Mouse (Mus musculus) urinary bladder, postnatal 4 days (tissue): ENCODE measurements around the gene Exoc8.

Source experiments
- DNase-seq, 2 experiments: peaks; one replicate each; pipeline ENCODE4 v3.0.0; 2021 to 2022; ENCODE audit warnings: low spot score in 2 of 2

The Exoc8 gene

DNA sequence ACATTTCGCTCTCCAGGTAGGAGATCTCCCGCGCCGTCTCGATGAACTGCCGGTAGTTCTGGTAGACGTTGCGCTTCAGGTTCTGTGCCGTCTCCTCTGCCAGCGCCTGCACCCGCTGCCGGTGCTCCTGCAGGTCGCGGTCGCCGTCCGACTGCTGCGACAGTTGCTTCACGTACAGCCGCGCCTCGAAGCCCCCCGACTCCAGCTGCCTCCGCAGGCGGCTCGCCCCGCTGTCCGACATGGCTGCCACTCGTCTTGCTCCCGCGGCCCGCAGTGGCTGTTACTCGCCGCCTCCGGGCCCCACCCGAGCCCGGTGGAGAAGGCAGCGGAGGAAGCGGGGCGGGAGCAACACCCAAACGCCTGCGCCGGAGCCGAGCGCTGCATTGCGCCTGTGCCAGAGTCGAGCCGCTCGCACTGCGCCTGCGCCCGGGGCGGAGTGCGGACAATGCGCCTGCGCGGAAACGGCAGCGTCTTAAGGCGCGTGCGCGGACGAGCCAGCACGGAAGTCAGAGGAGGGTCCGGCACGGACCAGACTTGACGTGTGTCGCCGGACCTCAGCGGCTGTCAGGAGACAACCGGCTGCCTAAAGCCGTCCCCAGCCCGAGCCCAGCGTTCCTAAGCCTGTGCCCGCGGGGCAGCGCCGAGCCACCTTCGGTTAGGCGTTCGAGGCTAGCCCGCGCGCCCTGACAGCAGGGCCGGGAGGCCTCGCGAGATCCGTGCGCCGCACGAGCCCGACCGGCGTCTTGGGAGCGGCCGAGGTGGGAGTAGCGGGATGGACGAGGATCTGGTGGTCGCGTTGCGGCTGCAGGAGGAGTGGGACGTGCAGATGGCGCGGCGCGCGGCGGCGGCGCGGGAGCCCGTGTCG is at the start of gene Exoc8, which contains the start of gene Sprtn:
Gene Exoc8 (minus strand): TSS at position 320 of the 865 bp plus-strand sequence.
Gene Sprtn (plus strand): TSS at position 501 of the 865 bp plus-strand sequence.
- DNase-seq: peak; percentile 96 to 97

DNA sequence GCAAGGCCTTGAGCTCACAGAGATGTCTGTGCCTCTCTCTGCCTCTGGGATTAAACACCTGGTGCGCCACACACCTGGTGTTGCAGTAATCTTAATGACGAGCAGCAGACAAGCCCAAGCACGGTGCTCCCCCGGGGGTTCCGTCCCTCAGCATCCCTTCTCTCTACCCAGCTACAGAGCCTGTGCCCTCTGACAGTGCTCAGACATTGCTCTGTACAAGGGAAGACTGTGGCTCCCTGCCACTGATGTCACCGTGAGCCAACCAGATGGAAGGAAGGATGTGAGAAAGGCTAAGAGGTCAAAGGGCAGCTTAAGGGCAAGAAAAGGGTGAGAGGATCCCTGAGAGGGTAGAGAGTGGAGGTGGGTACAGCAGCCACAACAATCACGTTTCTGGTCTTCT is 46.9 kb upstream of the Exoc8 start:
- DNase-seq: no peak

DNA sequence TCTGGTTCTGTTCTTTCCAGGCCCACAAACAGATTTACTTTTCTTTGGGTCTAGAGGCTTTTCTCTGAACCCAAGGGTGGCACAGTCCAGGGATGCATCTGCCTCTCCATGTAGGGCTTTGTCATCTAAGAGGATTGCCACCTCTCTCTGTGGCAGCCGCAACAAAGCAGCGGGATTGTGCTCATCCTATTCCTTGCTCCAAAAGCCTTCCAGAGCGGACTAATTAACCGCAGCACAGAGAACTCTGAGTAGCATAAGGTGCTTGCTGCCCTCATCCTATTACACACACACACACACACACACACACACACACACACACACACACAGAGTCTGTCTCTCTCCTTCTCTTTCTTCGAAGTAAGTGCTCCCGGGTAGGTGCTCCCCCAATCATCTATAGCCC is 46.3 kb upstream of the Exoc8 start:
- DNase-seq: no peak

DNA sequence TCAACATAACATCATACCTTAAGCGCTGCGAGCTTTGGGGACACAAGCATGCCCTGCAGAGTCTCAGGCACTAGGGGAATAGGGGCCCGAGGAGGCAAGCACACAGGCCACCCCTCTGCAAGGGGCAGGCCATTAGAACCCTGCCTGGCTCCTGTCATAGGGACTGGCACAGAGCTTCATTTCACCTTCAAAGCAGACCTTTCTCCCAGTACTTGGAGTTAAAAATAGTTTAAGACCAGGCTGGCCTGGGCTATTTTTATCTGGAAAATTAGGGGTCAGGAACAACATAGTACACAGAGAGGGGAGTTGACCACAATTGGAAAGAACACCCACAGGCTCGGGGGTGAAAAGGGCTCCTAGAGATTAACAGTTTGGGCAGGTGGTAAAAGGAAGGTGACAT is 39.8 kb upstream of the Exoc8 start:
- no peak for DNase-seq

DNA sequence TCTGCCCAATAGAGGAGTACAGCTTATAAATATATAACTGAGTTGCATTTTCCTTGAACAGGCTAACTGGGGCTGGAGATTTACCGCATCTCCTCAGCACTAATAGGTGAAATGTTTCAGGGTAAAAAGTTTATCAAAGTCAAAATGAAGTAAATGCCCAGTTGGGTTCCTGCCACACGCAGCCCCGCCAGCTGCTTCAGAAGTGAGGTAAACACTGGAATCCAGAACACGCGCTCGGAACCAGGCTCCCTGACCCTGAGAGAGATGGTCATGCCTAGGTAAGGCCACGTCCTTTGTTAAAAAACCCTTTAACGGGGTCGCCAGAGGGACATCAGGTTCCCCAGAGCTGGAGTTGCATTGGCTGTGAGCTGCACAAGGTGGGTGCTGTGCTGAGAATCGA is 39.2 kb upstream of the Exoc8 start:
- DNase-seq: no peak

DNA sequence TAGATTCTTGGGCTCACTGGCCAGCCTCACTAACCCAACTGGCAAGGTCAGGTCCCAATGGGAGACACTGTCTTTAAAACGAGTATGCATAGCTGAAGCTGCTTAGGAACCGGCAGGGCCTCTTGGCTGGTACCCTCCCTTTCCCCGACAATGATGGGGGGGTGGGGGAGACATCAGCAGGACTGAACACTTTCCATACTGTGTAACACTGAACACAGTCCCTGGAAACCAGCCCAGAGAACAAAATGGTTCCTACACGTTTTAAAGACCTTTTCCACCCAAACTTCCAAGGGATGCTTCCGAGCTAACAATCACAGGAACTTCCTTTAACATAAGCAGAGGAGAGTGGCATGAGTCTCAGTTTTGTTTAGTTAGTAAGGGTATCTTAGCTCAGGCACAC is 37.6 kb upstream of the Exoc8 start:
- no peak for DNase-seq

DNA sequence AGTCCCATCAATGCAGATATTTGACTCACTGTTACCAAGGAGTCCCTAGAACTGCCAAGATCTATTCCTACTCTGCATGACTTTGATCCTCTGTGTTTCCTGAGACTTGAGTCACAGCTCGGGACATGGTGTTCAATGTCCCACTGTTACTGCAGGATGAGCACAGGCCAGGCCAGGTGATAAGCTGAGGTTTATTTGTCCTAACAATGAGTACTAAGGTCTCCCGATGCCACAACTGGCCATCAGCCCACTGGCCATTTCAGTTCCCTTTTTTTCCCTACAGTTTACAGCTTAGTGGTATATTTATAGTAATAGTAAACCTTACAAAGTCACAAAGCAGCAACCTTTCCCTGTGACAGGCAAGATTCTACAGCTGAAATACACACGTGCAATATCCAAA is 34.9 kb upstream of the Exoc8 start:
- no peak for DNase-seq

DNA sequence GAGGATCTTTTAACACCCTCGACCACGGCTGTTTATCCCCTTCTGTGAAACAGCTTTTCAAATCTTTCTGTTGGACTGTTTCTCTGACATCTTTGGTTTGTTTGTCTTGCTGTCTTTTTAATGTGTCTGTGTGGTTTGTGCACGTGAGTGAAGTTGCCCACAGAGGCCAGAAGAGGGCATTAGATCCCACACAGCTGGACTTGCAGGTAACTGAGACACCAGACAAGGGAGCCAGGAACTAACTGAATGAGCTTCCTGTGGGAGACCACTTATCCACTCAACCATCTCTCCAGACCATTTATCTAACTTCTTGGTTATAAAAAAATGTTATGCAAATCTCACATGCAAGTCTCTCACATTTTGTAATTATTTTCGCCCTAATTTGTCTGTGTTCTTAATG is 33.1 kb upstream of the Exoc8 start:
- no peak for DNase-seq

DNA sequence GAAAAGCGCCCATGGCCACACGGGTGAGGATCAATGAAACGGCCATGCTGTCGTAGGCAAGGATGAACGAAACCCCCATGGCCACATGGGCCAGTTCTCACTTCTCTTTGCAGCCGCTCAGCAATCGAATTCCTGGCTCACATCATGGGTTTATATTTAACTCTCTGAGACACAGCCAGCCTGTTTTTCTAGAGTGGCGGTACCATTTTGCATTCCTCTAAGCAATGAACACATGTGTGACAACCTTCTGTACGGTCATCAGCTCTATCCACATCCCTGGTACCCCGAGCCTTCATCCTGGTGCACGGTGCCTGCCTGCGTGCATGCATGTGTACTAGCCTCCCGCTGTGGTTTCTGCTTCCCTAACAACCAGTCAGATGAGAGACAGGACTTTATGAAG is 32.6 kb upstream of the Exoc8 start:
- no peak for DNase-seq

DNA sequence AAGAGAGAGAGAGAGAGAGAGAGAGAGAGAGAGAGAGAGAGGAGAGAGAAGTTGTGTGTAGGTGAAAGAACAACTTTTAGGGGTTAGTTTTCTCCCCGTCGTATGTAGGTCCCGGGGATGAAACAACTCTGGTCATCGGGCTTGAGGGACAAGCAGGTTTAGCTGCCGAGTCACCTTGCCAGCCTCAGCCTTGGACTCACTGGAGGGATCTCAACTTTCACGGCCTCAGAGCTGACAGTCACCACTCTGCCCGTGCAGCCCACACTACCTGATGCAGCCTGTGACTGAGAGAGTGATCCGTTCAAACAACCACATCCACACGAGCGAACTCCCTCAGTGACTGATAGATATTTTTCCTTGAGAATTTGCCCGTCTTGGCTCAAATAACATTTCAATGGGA is 31.5 kb upstream of the Exoc8 start:
- DNase-seq: no peak

DNA sequence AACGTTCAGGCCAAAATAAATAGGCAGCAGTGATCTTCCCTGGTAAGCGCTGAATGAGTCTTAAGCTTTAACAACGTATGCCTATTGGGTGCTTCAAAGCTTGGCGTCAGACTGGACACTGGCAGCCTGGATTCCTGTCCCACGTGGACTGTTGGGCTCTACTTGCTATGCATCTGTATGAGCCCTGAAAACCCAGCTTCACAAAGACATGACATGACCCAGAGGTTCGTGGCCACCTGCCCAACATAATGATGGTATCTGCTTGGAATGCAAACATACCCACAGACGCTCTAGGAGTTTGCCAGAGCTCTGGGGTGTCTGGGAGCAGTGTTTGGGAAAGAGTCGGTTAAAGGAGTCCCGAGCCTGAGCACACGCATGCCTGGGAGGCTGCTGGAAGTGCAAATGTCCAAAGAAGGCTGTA is 28.9 kb upstream of the Exoc8 start:
- DNase-seq: peak; percentile 69 to 71

DNA sequence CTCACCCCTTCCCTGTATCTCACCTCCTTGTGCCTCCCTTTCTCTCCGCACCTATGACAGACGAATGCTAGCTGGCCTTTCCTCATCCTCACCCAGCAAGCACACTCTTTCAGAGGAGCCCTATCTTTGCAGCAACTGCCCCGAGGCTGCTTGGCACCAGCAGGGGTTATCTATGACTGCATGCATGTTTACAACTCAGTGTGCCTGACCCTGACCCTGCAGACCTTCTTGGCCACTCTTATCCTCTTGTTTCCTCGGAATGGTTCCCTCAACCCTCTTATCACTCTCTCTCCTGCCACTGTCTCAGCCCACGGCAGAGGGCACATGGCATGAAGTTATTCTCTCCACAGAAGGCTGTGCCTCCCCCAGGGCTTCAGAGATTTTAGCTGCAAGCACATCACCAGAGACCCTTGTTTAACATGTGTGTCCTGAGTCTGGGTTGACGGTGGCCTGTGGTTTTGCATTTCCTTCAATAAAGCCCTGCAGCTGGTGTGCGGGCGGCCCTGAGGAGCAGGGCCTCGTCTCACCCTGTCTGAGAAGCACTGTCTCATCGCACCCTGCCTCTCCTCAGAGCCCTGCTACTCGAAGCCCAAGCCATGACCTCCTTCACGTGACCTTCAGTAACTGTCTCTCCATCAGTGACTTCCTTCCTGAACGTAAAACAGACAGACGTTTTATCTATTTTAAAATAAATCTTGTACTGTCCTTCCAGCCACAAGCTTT is 28.2 kb upstream of the Exoc8 start:
- no peak for DNase-seq

DNA sequence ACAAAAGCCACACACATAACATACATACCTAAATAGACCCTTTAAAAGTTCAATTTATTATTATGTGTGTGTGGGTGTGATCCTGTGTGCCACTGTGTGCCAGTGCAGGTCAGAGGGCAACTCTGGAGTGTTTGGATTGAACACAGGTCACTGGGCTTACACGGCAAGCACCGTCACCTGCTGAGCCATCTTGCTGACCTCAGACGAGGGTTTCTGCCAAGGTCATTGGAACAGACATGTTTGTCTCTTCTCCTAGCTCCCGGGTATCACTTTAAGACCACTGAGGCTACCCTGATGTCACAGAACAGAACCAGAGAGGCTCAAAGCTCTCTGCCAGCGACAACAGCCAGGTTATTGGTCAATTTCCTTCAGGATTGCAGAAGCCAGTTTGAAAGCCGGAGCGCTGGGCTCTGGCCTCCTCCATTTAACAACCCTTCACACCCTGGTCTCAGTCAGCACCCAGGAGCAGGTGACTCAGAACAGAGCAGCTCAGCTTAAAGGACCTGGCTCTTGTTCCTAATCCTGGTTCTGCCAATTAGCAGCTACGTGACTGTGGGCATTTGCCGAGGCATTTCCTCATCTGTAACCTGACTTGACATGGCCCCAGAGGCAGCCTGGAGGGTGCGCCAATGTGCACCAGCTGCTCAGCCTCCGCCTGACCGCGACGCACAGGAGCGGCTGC is 26.6 kb upstream of the Exoc8 start:
- DNase-seq: no peak

DNA sequence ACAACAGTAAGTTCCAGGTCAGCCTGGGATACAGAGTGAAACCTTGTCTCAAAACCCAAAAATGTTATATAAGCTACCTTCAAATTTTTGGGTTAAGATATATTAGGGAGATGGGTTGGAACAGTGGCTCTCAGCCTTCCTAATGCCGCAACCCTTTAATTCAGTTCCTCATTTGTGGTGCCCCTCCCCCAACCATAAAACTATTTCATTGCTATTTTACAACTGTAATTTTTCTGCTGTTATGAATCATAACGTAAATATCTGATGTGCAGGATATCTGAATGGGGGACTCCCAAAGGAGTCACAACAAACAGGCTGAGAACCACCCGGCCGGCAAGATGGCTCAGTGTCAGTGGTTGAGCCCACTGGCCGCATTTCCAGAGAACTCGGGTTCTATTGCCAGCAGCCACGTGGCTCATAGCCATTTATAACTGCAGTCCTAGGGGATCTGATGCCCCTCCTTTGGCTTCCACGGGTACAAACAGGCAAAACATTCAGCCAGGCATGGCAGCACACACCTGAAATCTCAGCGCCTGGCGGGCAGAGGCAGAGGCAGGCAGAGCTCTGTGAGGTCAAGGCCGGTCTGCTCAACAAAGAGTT is 25.1 kb upstream of the Exoc8 start:
- DNase-seq: no peak

DNA sequence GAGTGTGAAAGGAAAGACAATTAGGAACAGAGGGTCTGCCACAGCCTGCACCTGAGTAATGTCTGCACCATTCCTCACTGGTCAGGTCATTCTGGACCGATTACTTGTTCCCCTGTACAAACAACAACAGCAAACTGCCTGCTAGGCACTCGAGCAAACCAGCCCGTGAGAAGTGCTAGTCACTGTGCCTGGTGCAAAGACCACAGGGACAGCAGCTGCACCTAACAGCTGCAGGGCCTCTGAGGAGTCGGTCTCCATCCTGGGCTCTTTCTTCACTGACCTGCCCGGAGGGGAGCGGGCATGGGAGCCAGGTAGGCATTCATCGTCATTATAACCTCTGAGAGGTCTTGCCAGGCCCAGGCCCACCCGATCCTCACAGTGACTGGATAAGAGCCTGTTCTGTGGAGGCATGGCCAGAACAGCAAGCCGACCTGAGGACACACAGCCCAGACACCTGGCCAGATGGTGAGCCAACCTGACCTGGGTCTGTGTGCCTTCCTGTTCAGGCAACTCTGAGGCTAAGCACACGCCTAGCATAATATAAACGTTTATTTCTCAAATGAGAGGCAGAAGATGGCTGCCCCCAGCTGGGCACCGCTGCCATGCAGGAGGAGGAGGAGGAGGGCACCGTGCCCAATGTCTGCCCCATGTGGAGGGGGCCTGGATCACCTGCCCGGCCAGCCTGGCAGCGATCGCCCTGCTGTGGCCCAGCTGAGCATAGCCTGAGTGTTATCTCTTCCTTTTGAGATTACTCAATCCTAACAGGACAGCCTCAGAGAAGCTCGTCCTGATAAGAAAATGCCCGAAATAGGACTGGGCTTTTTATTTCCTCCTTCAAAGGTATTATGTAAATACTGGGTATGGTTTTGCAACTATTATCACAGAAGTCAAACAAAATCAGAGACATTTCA is 24.1 kb upstream of the Exoc8 start:
- DNase-seq: no peak

DNA sequence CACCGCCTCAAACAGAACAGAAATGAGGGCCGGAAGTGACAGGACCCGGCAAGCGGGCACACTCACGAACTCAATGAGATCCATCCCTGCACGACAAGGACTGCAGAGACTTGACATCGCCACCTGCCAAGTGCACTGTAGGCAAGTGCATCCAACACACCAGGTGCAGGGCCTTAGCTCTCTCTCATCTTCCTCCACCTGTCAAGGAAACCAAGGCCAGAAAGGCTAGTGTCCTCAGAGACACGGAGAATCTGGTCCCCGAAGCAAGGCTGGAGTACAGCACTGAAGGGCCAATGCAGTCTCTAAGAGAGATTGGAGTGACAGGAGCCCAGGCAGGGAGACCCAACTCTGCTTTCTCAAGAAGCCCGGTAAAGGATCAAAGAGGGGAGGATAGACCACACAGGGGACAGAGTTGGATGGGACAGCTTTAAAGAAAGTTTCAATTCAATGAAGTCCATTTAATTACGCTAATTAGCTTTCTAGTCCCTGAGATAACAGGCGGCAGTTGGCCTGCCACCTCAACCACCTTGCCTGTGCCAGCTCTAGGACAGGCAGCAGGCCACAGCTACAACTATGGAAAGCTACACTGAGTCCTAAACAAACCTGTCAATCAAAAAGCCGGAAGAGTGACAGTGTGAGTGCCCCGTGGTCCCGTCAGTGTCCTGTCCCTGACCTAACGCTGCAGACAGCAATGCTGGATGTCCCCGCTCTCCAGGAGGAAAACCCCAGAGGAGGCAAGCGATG is 20.4 kb upstream of the Exoc8 start:
- DNase-seq: no peak

DNA sequence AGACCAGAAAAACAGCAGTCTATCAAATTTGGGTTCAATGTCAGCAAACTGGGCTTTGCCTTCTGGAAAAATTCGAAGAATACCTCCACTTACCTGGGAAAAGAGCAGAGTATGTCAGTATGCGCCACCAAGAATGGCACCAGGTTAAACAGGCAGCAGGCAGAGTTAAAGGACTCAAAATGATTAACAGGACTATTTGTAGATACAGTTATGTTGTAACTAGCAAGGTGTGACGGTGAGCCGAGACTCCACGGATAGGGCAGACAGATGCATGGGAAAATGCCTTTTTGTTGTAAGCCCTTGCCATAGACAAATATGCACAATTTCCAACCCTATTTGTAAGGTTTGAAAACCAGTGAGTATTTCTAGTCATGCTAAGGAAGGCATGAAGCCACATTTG is 16.6 kb upstream of the Exoc8 start:
- DNase-seq: no peak

DNA sequence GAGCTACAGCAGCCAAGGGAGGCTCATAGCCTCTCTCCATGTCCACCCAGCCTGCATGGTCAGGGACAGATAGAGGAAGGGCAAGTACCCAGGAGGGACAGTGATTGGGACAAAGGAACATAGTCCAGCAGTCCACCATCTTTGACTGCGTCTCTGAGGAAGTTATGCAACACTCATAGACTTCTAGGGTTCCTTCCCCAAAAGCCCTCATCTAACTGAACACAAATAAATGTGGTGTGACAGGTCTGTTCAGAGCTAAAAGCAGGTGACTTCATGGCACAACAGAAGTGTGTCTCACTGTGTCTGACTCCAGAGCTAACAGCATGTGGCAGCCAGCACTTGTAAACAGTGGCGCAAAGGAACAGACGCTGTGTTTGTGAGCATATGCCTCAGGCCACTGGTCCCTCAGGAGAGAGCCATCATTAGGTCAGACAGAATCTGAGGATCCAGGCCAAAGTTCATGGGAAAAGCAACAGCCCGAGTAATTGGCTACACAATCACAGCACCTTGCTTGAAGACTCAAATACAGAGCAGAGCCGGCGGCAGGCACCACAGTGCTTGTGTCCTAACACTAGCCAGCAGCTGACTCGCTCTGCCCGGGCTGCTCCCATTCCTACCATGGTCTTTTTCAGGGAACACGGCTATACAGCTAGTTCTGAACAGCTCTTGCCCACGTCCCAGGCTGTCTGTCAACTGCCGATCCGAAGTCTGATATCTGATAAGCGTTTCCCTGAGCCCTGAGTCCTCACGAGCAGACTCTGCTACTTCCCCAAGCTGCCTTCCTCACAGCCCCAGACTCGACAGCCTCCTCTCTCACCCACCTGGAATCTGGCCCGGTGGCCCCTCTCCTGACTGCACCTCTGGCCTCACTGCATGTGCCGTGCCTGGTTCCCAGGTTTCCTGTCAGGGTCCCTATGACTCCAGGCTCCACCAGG is 14.7 kb upstream of the Exoc8 start:
- DNase-seq: no peak

DNA sequence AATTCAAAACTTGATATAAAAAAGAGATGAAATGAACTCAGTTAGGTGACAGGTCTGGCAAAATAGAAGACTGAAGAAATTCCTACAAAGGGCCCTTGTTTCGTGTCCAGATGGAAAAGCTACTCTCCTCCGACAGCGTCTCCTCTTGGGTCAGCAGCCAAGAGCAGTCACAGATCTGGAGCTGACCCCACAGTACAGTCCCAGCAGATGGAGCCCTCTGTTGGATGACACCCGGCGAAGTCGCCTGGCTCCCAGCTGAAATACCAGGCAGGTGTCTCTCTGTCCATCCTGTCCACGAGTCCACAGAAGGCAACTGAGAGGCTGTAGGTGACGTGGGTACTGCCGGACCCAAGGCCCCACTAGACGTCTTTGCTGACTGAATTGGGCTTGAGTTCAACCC is 12.8 kb upstream of the Exoc8 start:
- no peak for DNase-seq
